Mouse (Mus musculus) heart, embryonic 16.5 days (tissue): Measurements from ENCODE around the gene Btn2a2. TPM values are rescaled to one million over a fixed set of nuclear protein-coding genes. Genes with fewer than 3 reads are reported as not detected.

Experiments
- ATAC-seq: fragments of 200-750 bp; cut with Nextera tagmentation; replicated peaks from 2 replicates; pipeline ENCODE4 v1.8.0; 2017; ENCODE audit warnings: moderate number of reproducible peaks; ENCODE audit not compliant: insufficient read depth, low FRiP score; ENCODE audit errors: extremely low read depth
- H3K27ac ChIP-seq: fragments of 300-500 bp; sonication (generic); 2 replicates; pipeline ENCODE4 v1.5.1; 2014; ENCODE audit warnings: mild to moderate bottlenecking, low read length, control low read depth, moderate library complexity
- H3K27me3 ChIP-seq: fragments of 300-500 bp; sonication (generic); 2 replicates; pipeline ENCODE4 v1.6.1; 2014; ENCODE audit warnings: low read length, mixed read lengths; ENCODE audit not compliant: control insufficient read depth, insufficient read depth
- H3K36me3 ChIP-seq: fragments of 300-500 bp; sonication (generic); 2 replicates; pipeline ENCODE4 v1.6.1; 2014; ENCODE audit not compliant: control insufficient read depth, insufficient read depth
- H3K4me1 ChIP-seq: fragments of 300-500 bp; sonication (generic); 2 replicates; pipeline ENCODE4 v1.6.1; 2014; ENCODE audit warnings: low read length, mixed read lengths; ENCODE audit not compliant: control insufficient read depth, insufficient read depth
- H3K4me2 ChIP-seq: fragments of 300-500 bp; sonication (generic); 2 replicates; pipeline ENCODE4 v1.6.1; 2014; ENCODE audit warnings: low read depth, mild to moderate bottlenecking, control low read depth, low read length
- H3K4me3 ChIP-seq: fragments of 300-500 bp; sonication (generic); 2 replicates; pipeline ENCODE4 v1.5.1; 2014; ENCODE audit warnings: mild to moderate bottlenecking, control low read depth, low read length
- H3K9ac ChIP-seq: fragments of 300-500 bp; sonication (generic); 2 replicates; pipeline ENCODE4 v1.6.1; 2014; ENCODE audit warnings: low read length, control low read depth
- H3K9me3 ChIP-seq: fragments of 300-500 bp; sonication (generic); replicated peaks from 2 replicates; pipeline ENCODE4 v1.6.1; 2016; ENCODE audit warnings: low read length; ENCODE audit not compliant: control insufficient read depth
- WGBS: fragments of 180-500 bp; shearing (Covaris S2); extraction: QIAGEN DNeasy Blood & Tissue Kit; methylation state at CpG from one replicate; pipeline ENCODE4 v1.1.7; 2014; 5-methylcytosine and 5-hydroxymethylcytosine counted together
- polyA plus RNA-seq: library from polyadenylated mRNA; unstranded; fragments of >200 nt; fragmentation: Nextera tagmentation; extraction: Ambion mirVana; gene quantifications from 2 replicates; pipeline ENCODE4 v1.2.1, GENCODE M21; 2015

Gene Btn2a2
- polyA plus RNA-seq, 1 experiment from 2014 or later = 0.34 TPM

DNA sequence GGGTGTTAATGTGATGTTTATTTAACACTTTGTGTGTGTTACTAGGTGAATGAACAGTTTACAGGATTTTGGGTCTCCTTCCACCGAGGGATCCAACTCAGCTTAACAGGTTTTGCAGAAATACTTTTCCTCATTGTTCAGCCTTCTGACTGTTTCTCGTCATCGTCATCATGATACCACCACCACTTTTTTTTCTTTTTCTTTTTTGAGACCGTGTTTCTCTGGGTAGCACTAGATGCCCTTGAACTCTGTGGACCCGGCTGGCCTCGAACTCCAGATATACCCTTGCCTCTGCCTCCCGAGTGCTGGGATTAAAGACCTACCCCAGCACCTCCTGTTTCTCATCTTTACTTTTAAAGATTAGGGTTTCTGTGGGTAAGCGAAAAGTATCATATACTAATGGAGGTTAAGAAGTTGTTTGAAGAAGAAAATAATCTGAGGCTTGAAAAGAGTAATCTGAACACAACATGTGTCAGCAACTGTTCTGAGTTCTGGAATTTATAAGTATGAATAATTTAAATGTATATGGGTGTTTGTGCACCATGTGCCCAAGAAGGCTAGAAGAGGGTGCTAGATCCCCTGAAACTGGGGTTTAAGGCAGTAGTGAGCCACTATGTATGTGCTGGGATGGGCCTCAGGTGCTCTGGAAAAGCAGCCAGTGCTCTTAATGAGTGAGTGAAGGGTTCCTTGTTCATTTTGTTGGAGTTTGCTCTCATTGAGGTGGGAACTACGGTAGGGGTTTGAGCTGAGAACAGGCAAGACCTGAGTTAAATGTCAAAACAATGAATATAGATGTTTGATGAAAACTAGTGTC, 43.8 kb upstream of the Btn2a2 start:
- H3K27me3 ChIP-seq = no peaks in the 10 kb centered on the region
- no peak for ATAC-seq
- no peaks in the 10 kb centered on the region for H3K36me3 ChIP-seq
- peak overlapping the region; percentile 99 for H3K27ac ChIP-seq
- WGBS = 21% methylated on average over 9 of the region's 9 CpGs
- H3K4me1 ChIP-seq = peaks cover 37% of the 10 kb centered on the region
- peak overlapping the region; percentile 90 for H3K9ac ChIP-seq
- peak overlapping the region; percentile 77 for H3K4me3 ChIP-seq
- no peaks in the 10 kb centered on the region for H3K9me3 ChIP-seq
- peak overlapping the region; percentile 75 for H3K4me2 ChIP-seq

DNA sequence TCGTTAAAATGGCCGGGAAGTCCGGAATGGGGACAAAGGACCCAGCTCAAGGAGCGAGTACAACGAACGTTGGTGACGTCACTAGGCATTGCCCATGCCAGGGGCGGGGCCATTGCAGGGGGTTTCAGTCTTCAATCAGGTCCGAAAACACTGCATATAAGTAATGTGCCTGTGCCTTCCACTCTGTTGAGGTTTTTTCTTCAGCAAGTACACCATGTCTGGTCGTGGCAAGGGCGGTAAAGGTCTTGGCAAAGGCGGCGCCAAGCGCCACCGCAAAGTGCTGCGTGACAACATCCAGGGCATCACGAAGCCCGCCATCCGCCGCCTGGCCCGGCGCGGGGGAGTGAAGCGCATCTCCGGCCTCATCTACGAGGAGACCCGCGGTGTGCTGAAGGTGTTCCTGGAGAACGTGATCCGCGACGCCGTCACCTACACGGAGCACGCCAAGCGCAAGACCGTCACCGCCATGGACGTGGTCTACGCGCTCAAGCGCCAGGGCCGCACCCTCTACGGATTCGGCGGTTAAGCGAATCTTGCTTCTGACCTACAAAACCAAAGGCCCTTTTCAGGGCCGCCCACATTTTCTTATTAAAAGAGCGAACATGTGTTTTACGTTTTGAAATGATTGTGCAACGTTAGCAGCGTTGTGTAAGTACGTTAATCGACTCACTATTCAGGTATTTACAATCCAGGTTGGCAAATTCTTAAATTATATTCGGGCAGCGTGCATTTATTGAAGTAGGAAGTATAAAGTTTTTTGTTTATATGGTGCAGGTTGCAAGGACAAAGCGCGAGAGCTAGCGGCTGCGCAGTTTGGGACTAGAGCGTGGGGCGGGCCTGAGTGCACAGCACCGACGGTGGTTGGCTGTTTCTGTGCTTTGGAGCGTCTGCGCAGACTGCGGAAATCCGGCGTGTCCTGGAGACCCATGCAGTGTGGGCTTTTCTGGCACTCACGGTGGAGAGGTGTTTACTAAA, 42.5 kb upstream of the Btn2a2 start, which contains the start of gene Hist1h4h:
Gene Hist1h4h (plus strand): TSS at position 150 of the 975 bp plus-strand sequence.
- Histone ChIP-seq H3K4me1 (peaks cover 29% of the 10 kb centered on the region), H3K36me3 (no peaks in the 10 kb centered on the region), H3K9me3 (no peaks in the 10 kb centered on the region), H3K4me2 (peak within 1 kb of the TSS; percentile 75), H3K27me3 (no peaks in the 10 kb centered on the region), H3K27ac (peak within 1 kb of the TSS; percentile 99), H3K4me3 (peak within 1 kb of the TSS; percentile 77), H3K9ac (peak within 1 kb of the TSS; percentile 90)
- under 1% methylated on average over 55 of the region's 70 CpGs for WGBS
- ATAC-seq = peak; percentile 78

DNA sequence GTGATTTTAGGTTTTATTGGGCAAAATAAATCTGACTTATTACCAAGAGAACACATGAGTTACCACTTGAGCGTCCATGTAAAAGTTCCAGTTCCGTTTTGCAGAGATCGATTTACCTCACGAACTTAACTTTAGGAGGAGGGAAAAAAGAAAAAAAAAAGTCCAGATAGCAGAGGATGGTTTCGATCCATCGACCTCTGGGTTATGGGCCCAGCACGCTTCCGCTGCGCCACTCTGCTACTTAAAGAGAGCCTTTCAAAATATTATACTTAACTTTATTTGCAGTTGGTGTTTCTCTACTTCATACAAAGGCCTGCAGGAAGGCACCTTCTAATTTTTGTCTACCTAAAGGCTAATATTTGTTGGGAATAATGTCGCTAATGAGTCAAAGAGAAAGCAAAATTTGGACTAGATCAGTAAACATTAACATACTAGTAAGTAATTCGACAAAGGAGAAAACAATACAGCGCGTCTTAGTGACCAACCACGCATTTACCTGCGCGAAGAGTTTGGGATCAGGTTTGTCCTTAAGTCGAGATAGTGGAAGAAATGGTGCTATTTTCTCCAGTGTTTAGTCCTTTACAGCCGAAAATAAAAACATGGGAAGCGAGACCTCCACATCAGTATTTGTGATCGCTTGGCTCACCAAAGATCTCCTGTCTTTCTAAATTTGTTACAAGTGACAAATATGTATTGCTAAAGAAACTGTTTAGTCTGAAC, 41.7 kb upstream of the Btn2a2 start:
- H3K4me3 ChIP-seq = peak overlapping the region; percentile 77
- no peaks in the 10 kb centered on the region for H3K9me3 ChIP-seq
- peak overlapping the region; percentile 90 for H3K9ac ChIP-seq
- H3K27ac ChIP-seq = peak overlapping the region; percentile 99
- under 1% methylated on average over 20 of the region's 20 CpGs for WGBS
- ATAC-seq = no peak
- no peaks in the 10 kb centered on the region for H3K27me3 ChIP-seq
- peak overlapping the region; percentile 75 for H3K4me2 ChIP-seq
- peaks cover 32% of the 10 kb centered on the region for H3K4me1 ChIP-seq
- H3K36me3 ChIP-seq = no peaks in the 10 kb centered on the region

DNA sequence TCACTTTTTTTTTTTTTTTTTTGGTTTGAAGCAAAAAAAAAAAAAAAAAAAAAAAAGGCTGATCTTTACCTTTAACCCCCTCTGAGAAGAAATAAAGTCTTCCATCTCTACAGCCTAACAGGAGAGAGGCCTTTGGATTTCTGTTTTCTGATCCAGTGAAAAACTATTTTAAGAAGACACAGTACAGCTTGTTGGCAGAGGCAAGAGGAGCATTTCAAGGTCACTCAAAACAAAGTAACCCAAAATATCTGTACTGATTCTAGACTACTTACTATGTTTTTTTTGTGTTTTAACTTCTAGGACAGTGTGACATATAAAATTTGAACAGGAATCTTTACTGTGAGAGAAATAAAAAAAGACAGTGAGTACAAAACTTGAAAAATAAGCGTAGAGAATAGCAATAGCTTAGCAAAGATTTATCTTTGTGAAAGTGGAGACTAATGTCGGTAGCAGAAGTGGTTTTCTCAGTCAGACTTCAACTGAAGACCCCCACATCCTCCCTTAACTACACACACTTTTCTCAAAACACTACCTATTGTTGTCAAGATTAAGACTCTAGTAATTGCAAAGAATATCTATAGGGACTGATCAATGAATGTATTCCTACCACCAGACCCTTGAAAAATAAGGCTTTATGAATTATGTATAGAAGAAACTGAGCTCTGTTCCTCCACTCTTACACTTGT, 41.0 kb upstream of the Btn2a2 start:
- H3K4me1 ChIP-seq = peaks cover 30% of the 10 kb centered on the region
- peak overlapping the region; percentile 77 for H3K4me3 ChIP-seq
- peak overlapping the region; percentile 99 for H3K27ac ChIP-seq
- ATAC-seq = no peak
- no peaks in the 10 kb centered on the region for H3K27me3 ChIP-seq
- no peaks in the 10 kb centered on the region for H3K36me3 ChIP-seq
- H3K9ac ChIP-seq = peak overlapping the region; percentile 90
- H3K4me2 ChIP-seq = peak overlapping the region; percentile 75
- WGBS = 14% methylated on average over 2 of the region's 2 CpGs
- H3K9me3 ChIP-seq = no peaks in the 10 kb centered on the region

DNA sequence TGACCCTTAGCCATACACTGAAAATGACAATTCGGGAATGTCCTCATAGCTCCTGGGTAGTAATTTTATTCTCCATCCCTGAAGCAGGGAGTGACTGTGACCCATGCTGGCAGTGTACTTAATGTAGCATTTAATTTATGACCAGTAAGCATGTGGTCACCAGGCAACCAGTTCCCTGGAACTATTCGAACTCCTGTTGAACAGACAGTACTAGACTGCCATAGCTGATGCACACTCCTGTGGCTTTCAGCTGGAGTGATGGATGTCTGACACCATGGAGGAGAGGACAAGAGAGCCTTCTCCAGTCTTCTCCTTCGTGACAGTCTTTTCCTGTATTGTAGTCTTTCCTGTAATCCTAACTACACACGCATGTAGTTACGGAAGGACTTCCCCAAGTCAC, 40.3 kb upstream of the Btn2a2 start:
- no peaks in the 10 kb centered on the region for H3K36me3 ChIP-seq
- H3K9ac ChIP-seq = peak overlapping the region; percentile 15; the same call in 1 of the 2 replicates
- no peak overlapping the region for H3K4me3 ChIP-seq
- peak overlapping the region; percentile 99 for H3K27ac ChIP-seq
- no peaks in the 10 kb centered on the region for H3K27me3 ChIP-seq
- no peaks in the 10 kb centered on the region for H3K9me3 ChIP-seq
- H3K4me1 ChIP-seq = peaks cover 26% of the 10 kb centered on the region
- WGBS = 79% methylated on average over 5 of the region's 5 CpGs
- H3K4me2 ChIP-seq = peak overlapping the region; percentile 19; the same call in 1 of the 2 replicates
- no peak for ATAC-seq

DNA sequence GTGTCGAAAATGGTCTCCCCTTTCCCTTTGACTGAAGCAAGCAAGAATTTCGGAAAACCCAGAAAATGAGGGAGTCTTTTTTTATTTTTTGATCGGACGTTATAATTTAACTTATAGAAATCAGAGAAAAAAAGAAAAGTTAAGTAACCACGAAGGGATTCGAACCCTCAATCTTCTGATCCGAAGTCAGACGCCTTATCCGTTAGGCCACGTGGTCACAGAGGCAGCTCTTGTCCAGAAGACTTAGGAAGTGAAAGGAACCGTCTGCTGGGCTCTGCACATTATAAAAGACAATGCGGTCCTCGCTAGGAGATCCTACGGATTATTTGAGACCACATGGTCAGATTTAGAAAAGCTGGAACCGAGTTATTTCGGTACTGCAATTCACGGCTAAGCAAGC, 37.7 kb upstream of the Btn2a2 start:
- no peak for ATAC-seq
- Histone ChIP-seq H3K9me3 (no peaks in the 10 kb centered on the region), H3K4me1 (peaks cover 13% of the 10 kb centered on the region), H3K9ac (peak overlapping the region; percentile 42), H3K27me3 (no peaks in the 10 kb centered on the region), H3K4me3 (peak overlapping the region; percentile 43), H3K36me3 (no peaks in the 10 kb centered on the region), H3K27ac (no peak overlapping the region), H3K4me2 (peak overlapping the region; percentile 58)
- under 1% methylated on average over 17 of the region's 17 CpGs for WGBS

DNA sequence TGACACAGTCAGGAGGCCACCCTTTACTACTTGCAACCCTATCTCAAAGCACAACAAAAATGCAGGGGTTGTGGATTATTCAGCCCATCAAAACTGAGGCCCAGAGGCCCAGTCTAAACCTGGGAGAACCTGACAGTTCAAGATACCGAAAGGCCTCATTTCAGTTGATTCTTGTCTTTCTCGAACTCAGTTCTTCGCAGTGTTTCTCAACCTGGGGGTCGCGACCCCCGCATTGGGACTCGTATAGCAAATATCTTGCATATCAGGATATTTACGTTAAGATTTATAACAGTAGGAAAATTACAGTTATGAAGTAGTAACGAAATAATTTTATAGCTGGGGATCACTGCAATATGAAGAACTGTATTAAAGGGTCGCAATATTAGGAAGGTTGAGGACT, 37.2 kb upstream of the Btn2a2 start:
- H3K36me3 ChIP-seq = no peaks in the 10 kb centered on the region
- peak overlapping the region; percentile 58 for H3K4me2 ChIP-seq
- H3K27me3 ChIP-seq = no peaks in the 10 kb centered on the region
- peak overlapping the region; percentile 43 for H3K4me3 ChIP-seq
- H3K9ac ChIP-seq = peak overlapping the region; percentile 42
- no peak for ATAC-seq
- no peaks in the 10 kb centered on the region for H3K9me3 ChIP-seq
- peaks cover 14% of the 10 kb centered on the region for H3K4me1 ChIP-seq
- no peak overlapping the region for H3K27ac ChIP-seq
- WGBS = 2% methylated on average over 10 of the region's 10 CpGs

DNA sequence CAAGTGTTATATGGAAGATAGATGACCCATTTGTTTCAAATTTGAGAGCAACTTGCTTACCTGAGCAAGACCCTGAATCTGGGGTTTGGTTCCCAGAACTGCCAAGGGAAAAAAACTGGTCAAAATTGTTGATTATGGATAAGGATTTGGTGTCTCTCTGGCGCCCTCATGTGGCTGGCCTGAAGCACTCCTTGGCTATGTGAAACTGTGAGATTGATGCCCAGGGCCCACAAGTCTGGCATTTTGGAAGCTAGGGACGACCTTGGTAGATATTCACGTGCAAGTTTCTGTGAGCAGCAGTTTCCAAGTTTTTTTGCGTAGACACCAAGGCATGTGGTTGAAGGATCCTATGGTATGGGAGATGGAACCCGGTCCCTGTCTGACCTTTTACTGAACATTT, 36.0 kb upstream of the Btn2a2 start:
- H3K4me2 ChIP-seq = no peak overlapping the region
- no peaks in the 10 kb centered on the region for H3K36me3 ChIP-seq
- no peak overlapping the region for H3K4me3 ChIP-seq
- H3K9me3 ChIP-seq = no peaks in the 10 kb centered on the region
- no peaks in the 10 kb centered on the region for H3K27me3 ChIP-seq
- H3K4me1 ChIP-seq = peaks cover 14% of the 10 kb centered on the region
- no peak overlapping the region for H3K27ac ChIP-seq
- H3K9ac ChIP-seq = no peak overlapping the region
- ATAC-seq = no peak
- WGBS = 13% methylated on average over 5 of the region's 5 CpGs
